Mouse (Mus musculus): ENCODE data around the gene Ptprr. TPM values are rescaled to one million over a fixed set of nuclear protein-coding genes. Genes with fewer than 3 reads are reported as not detected.

Ptprr gene
- polyA plus RNA-seq, 1 experiment from 2014 or later: 1.1 TPM

Other genes starting within 250 kb of the Ptprr start
- gene Tspan8, start 201.4 kb upstream of the Ptprr start, polyA plus RNA-seq (2015; fragmentation: Nextera tagmentation; extraction: Ambion mirVana): 2.4 and 3.0 TPM in 2 replicates
- not detected in 2 replicates for gene 4933416C03Rik, start 95.7 kb downstream of the Ptprr start, polyA plus RNA-seq (2015; fragmentation: Nextera tagmentation; extraction: Ambion mirVana)

All from thymus, postnatal 0 days (tissue).